Mouse (Mus musculus) frontal cortex, postnatal 36 days (tissue): Measurements from ENCODE around the gene Cap1.
A peak's percentile ranks its signal among the peaks of the same experiment; 100 is the strongest.

ENCODE experiments used
- DNase-seq, 2 experiments: peaks; one replicate each; pipeline ENCODE4 v3.0.0; 2022; ENCODE audit warnings: low spot score in 2 of 2

Gene Cap1

GRCm38 (mm10) chr4:122887336-122887735 is 1.5 kb upstream of the Cap1 start:
- DNase-seq: no peak

DNA sequence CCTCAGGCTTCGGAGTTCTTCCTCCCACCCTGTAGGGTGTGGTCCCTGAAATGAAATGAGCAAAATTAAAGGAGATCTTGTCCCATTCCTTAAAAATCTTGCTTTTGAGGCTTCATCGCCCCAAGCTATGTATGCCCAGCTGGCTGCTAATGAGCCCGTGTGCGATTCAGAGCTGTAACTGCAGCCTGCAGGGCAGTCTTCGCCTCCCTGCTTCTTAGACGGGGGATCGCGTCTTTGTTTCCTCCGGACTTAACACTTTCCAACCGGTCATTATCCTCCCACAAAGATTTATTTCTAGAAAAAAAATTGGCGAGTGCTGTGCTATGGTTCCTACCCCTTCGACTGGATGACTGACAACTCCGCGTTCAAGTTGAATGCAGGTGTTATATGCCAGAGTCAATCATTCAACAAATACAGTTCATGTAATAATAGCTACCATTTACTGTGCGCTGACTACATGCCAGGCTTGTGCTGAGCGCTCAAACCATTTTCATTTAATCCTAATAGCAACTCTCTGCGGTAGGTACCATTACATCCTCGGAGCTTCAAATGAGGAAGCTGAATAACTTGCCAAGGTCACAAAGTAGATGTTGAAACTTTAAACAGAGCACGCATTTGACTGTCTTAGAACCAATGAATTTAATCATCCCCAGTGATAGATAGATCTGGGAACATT is 861 bp upstream of the Cap1 start:
- DNase-seq: no peak

DNA sequence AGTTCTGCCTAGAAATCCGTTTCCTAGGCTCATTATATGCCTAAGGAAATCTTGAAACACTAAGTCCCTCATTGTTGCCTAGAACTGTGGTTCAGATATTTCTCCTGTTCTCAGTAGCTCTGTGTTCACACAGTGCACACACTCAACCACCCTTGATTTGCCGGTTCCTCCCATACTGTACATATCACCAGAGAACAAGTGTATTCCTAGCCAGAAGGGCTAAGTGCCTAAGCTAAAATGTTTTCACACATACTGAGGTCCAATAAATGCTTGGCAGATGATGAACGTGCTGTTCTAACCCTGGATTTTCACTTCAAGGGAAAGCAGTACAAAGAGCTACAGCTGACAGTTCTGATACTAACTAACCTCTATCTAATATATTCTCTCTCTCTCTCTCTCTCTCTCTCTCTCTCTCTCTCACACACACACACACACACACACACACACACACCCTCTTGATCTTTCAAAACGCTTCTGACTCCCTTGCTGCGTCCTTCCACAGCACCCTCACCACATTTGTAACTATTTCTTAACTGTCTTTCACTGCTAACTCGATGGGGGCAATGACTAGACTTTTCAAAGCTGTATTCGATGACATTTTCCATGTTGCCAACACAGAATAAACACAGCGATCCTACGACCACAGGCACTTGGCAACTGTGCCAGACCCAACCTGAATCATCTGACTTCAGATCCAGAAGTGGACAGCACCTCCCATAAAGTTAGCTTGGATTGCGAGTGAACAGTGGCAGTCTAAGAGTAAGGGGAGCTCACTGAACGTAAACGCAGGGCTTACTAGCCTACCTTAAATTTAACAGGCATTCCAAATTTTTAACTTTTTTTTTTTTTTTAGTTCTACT is 1.1 kb downstream of the Cap1 start:
- DNase-seq: peak in 1 of 2 experiments; percentile 28

- DNase-seq: no peak
These were observed 1.8 kb downstream of the Cap1 start for GRCm38 (mm10) chr4:122884051-122884450.

GRCm38 (mm10) chr4:122883294-122883693 is 2.6 kb downstream of the Cap1 start:
- no peak for DNase-seq

- no peak for DNase-seq
These were observed 3.3 kb downstream of the Cap1 start for GRCm38 (mm10) chr4:122882544-122882943.

- DNase-seq: no peak
These were observed 7.4 kb downstream of the Cap1 start for GRCm38 (mm10) chr4:122878333-122879070.

DNA sequence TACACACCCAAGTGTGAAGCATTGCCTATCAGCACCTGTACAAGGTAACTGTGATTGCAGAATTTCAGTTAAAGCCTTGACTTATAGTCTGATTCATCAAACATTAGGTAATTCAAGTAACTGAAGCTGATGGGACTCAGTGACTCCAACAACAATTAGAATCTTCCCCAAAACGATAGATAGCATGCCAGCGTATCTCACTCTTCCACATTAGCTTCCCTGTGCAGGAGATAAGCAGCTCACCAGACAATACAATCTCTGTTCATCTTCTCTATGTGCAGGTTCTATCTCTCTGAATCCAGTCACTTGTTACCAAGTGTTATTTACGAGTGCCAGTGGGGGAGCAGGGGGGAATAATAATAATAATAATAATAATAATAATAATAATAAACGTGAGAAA is 12.3 kb downstream of the Cap1 start:
- no peak for DNase-seq

GRCm38 (mm10) chr4:122873003-122873402 is 12.9 kb downstream of the Cap1 start:
- DNase-seq: no peak

DNA sequence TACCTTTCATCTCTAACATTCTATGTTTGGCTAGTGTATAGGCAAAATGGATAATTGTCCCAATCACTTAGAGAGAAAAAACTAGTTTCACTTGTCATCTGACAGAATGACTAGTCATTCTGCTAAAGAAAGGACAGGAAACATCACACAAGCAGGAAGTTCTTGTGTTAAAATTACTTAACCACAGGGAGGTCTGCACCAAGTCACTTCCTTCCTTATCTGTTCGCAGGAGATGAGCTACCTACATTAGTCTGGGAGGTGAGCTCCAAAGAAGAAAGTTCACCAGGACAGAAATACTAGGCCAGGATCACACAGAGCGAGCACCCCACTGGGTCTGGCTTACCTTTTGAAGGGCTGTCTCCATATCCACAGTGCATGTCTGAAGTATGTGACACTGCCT is 13.9 kb downstream of the Cap1 start:
- no peak for DNase-seq

GRCm38 (mm10) chr4:122871269-122871668 is 14.6 kb downstream of the Cap1 start:
- DNase-seq: no peak

- peak in 1 of 2 experiments; percentile 58 for DNase-seq
These were observed 15.1 kb downstream of the Cap1 start for GRCm38 (mm10) chr4:122870741-122871140.

GRCm38 (mm10) chr4:122870027-122870426 is 15.8 kb downstream of the Cap1 start:
- DNase-seq: no peak

DNA sequence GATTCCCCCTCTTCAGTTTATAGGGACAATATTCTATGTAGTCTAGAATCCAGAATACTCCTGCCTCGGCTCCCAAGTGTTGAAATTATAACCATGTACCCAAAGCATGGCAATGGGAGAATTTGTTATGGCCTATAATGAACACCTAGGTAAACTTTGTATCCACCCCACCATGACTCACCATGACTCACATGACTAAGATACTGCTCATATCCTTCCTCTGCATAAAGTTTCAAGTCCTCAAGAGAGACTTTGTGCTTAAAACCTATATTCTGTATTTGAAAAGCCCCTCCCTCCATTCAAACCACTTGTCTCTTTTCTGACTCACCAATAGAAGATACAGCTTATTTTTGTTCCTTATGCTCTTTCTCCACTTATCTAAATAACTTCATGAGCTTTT is 17.8 kb downstream of the Cap1 start:
- DNase-seq: no peak

- no peak for DNase-seq
These were observed 24.0 kb downstream of the Cap1 start for GRCm38 (mm10) chr4:122861836-122862235.

DNA sequence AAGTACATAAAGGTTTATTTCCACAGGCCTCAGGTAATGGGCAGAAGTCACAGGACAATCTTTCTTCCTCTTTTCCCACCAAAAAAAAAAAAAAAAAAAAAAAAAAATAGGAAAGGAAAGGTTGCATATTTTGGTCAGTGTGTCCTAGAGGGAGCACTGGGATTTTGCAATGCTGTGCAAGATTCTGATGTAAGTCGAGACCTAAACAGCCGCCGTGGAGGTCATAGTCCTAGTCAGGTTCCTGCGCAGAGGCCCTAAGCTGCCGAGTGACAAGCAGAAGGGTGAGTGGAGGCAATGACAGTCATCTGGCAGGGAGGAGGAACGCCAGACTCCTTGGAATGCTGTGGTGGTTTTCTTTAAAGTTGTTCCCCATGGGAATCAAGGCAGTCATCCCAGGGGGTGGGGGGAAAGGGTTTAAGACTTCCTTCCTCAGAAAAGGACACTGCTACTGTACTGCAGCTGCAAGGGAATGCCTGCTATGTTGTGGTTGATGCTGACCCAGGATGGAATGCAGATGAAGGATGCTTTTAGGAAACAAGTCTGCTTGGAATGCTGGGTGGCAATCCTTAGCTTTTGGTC is 26.7 kb downstream of the Cap1 start:
- DNase-seq: no peak

- no peak for DNase-seq
These were observed 27.9 kb downstream of the Cap1 start for GRCm38 (mm10) chr4:122857909-122858308.

- DNase-seq: no peak
These were observed 31.1 kb downstream of the Cap1 start for GRCm38 (mm10) chr4:122854770-122855169.

DNA sequence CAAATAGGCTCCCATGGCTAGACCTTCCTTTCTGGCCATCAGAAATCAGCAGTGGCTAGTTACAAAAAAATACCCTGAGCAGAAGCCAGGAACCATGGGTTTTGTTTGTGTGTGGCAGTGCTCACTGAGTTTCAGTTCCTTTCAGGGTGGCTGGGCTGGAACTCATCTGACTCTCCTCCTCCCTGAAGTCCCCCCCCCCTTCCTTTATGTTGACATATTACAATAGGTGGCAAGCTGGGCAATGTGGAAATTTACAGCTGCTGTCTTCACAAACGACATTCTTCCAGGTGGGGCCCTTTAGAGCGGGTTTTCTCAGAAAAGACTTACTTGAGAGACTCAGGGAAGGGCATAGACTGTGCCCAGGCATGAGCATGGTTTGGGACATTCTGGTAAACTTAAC is 32.2 kb downstream of the Cap1 start:
- DNase-seq: no peak

- no peak for DNase-seq
These were observed 34.3 kb downstream of the Cap1 start for GRCm38 (mm10) chr4:122851535-122851934.

DNA sequence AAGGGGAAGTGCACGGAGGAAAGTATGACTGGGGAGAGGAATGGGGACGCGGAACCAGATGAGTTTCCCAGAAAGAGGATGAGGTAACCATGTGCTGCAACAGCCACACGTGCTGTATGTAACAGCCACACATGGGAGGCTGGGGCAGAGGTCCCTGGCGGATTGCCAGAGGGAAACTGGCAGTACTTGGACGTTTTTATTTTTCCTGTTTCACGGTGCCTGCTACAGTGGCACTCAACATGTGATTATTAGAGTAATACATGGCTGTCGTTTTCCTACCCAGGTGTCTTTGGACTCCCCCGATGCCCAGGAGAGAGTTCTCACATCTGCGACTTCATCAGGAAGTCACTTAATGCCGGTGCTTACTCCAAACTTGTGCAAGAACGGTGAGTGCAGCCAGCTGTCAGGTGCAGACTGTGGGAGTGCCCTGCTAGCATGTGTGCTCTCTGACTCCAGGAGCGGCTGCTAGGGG is 37.7 kb downstream of the Cap1 start:
- no peak for DNase-seq

- DNase-seq: no peak
These were observed 47.4 kb downstream of the Cap1 start for GRCm38 (mm10) chr4:122838416-122838815.
